Mouse (Mus musculus) T-cell, adult 66 days (primary cell): ENCODE data around the gene Kdm1a. TPM values are rescaled to one million over a fixed set of nuclear protein-coding genes. Genes with fewer than 3 reads are reported as not detected.

Experiments
- total RNA-seq, 2 experiments: library from RNA; stranded (reverse); gene quantifications; 3 replicates in 1 of 2; 4 replicates in 1 of 2; pipeline ENCODE4 v1.2.4; 2023

The Kdm1a gene
- 10 to 100 TPM; 69.8 to 72.9 TPM for total RNA-seq

DNA sequence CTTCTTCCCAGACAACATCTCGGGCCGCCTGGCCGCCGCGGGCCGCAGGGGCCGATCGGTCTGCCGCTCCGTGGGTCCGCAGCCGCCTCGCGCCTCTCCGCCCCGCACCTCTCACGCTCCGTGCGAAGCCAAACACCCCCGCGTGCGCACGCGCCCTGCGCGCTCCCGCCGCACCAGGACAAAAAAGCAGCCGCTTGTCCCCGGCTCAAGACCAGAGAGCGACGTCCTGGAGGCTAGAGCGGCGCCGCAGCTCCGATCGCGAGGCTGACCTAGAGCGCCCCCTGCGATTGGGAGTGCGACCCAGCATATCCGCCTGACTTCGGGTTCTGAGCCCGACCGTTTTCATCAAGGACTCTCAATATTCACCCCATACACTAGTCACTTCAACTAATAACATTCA, at the start of gene Kdm1a:
Gene Kdm1a (minus strand): TSS at position 156 of the 400 bp plus-strand sequence.

DNA sequence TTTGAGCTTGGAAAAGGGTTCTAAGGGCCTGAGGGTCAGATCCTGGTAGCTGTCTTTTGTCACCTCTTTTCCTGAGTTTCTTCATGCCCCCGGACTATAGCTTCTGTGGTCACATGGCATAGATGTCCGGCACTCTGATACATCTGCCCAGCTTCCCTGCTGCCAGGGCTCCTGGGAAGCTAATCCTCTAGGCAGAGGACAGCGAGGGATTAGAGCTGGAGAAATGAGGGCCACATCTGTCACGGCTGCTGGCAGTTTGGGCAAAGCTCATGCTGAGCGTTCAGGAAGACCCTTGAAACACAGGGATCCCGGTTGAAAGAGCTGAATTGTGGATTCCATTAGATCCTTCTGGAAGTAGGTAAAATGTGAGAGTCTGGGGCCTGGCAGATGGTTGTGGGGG, 19.9 kb upstream of the Kdm1a start, which contains the start of gene Lactbl1:
Gene Lactbl1 (plus strand): TSS at position 234 of the 400 bp plus-strand sequence.

DNA sequence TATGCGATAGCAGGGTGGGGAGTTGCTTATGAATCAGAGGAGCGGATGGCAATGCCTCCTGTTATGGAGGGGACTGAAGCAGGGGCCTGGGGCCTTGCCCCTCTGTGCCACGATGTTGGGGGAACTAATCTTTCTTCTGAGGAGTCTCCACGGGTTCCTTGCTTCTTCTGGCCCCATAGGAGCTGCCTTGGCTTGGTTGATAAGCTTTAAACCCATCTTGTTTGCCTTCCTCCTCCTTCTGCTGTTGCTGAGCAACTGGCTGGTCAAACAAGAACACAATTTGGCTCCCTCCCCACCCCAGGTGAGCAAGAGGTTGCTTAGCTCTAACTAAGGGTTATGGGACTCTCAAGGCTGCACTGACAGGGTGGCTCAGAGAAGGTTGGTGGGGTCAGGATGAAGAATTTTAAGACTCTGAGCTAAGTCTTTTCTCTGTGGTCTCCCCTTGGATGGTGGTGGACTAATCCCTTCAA, 7.9 kb upstream of the Kdm1a start, which contains the start of gene Tex46:
Gene Tex46 (plus strand): TSS at position 51 of the 470 bp plus-strand sequence.

Other genes with a start within 250 kb of the Kdm1a start
- not detected for gene Htr1d, start 179.2 kb downstream of the Kdm1a start, total RNA-seq
- gene 6030445D17Rik, start 140.5 kb downstream of the Kdm1a start, total RNA-seq = not detected
- 1 to 10 TPM; 1.4 to 2.0 TPM for gene Luzp1, start 133.0 kb downstream of the Kdm1a start, total RNA-seq
- gene Tex46, start 7.7 kb upstream of the Kdm1a start, total RNA-seq = not detected
- not detected for gene Lactbl1, start 19.9 kb upstream of the Kdm1a start, total RNA-seq
- gene Ephb2, start 233.3 kb upstream of the Kdm1a start, total RNA-seq = under 1 TPM; 0.39 to 0.58 TPM